Mouse (Mus musculus) embryonic facial prominence, embryonic 10.5 days (tissue): ENCODE data around the gene Ccdc113. TPM values are rescaled to one million over a fixed set of nuclear protein-coding genes. Genes with fewer than 3 reads are reported as not detected.

ENCODE experiments used
- DNase-seq: peaks from one replicate; pipeline ENCODE4 v3.0.0-alpha.2; 2017; ENCODE audit warnings: low spot score
- H3K27ac ChIP-seq: fragments of 300-500 bp; sonication (generic); replicated peaks from 2 replicates; pipeline ENCODE4 v1.5.1; 2016; ENCODE audit warnings: mild to moderate bottlenecking
- H3K27me3 ChIP-seq: fragments of 300-500 bp; sonication (generic); replicated peaks from 2 replicates; pipeline ENCODE4 v1.6.1; 2016; ENCODE audit warnings: low read depth, mild to moderate bottlenecking; ENCODE audit not compliant: poor library complexity, severe bottlenecking
- H3K36me3 ChIP-seq: fragments of 300-500 bp; sonication (generic); replicated peaks from 2 replicates; pipeline ENCODE4 v1.6.1; 2016; ENCODE audit warnings: mild to moderate bottlenecking, moderate library complexity
- H3K4me1 ChIP-seq: fragments of 300-500 bp; sonication (generic); 2 replicates; pipeline ENCODE4 v1.6.1; 2016
- H3K4me3 ChIP-seq: fragments of 300-500 bp; sonication (generic); 2 replicates; pipeline ENCODE4 v1.5.1; 2016; ENCODE audit warnings: mild to moderate bottlenecking, moderate library complexity
- H3K9me3 ChIP-seq: fragments of 300-500 bp; sonication (generic); 2 replicates; pipeline ENCODE4 v1.6.1; 2016; ENCODE audit warnings: mild to moderate bottlenecking
- WGBS: fragments of 180-500 bp; shearing (Covaris S2); methylation state at CpG from one replicate; pipeline ENCODE4 v1.1.7; 2016; 5-methylcytosine and 5-hydroxymethylcytosine counted together
- polyA plus RNA-seq: library from polyadenylated mRNA; unstranded; fragments of >200 nt; fragmentation: Nextera tagmentation; extraction: Ambion mirVana; gene quantifications from 2 replicates; pipeline ENCODE4 v1.2.1, GENCODE M21; 2016

Ccdc113 gene
- polyA plus RNA-seq, 1 experiment from 2014 or later, result 0.11 TPM

DNA sequence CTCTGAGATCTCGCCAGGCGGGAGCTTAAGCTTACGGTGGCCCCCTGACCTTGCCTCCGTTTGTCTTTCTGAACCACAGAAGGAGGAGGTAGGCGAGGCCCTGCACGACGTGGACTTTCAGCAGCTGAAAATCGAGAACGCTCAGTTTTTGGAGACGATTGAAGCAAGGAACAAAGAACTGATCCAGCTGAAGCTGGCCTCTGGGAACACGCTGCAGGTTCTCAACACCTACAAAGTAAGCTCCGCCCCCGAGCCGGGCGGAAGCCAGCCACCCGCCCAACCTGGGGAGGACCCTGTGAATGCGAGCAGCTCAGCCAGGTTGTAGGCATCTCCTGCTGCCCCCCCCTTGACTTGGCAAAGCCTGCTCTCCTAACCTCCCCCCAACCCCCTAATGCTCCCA lies 11.9 kb downstream of the Ccdc113 start:
- H3K27me3 ChIP-seq, result no peaks in the 10 kb centered on the region
- H3K4me3 ChIP-seq, result no peak overlapping the region
- peaks cover 16% of the 10 kb centered on the region; the same call in 1 of the 2 replicates for H3K4me1 ChIP-seq
- no peak overlapping the region for H3K27ac ChIP-seq
- H3K9me3 ChIP-seq, result no peaks in the 10 kb centered on the region
- WGBS, result 86% methylated on average over 17 of the region's 17 CpGs
- no peak for DNase-seq
- H3K36me3 ChIP-seq, result no peaks in the 10 kb centered on the region

DNA sequence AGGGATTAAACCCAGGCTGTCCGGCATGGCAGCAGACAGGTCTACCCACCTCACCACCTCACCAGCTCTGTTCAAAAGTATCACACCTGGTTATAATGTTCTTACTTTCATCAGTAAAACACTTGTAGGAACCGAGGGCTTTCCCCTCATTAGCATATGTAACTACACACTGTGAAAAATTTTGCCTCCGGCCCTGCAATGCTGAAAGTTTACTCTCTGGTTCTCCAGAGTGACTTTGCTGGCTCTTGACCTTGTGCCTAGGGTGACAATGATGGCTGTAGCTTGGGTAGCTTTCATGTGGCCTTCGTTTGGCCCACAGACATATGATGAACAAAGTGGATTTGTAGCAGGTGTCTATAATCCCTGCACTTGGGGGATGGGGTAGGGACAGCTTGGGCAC lies 13.1 kb downstream of the Ccdc113 start:
- 87% methylated on average over 4 of the region's 4 CpGs for WGBS
- Histone ChIP-seq H3K36me3 (no peaks in the 10 kb centered on the region), H3K27me3 (no peaks in the 10 kb centered on the region), H3K27ac (no peak overlapping the region), H3K4me3 (no peak overlapping the region), H3K4me1 (peaks cover 16% of the 10 kb centered on the region; the same call in 1 of the 2 replicates), H3K9me3 (no peaks in the 10 kb centered on the region)
- no peak for DNase-seq

DNA sequence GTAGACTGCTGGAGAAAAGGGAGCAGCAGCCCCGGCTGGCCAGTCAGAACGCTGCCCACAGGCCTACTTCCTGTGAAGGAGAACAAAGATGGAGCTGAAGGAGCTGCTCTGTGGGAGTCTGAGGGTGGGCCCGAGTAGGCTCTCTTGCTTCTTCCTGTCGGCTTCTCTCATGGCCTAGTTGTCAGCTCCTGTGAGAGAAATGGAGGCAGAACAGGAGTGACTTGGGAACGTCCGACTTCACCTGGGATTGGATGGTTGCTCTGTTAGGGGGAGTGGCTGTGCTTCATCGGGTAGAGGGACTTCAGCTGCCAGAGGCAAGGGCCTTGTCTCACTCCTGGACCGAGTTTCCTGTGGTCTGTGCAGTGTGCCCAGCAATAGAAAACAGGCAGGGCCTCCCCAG lies 14.0 kb downstream of the Ccdc113 start:
- Histone ChIP-seq H3K4me1 (peaks cover 16% of the 10 kb centered on the region; the same call in 1 of the 2 replicates), H3K27ac (peak overlapping the region; percentile 51; the same call in 1 of the 2 replicates), H3K9me3 (no peaks in the 10 kb centered on the region), H3K36me3 (no peaks in the 10 kb centered on the region), H3K27me3 (no peaks in the 10 kb centered on the region), H3K4me3 (no peak overlapping the region)
- 59% methylated on average over 8 of the region's 8 CpGs for WGBS
- DNase-seq, result no peak

DNA sequence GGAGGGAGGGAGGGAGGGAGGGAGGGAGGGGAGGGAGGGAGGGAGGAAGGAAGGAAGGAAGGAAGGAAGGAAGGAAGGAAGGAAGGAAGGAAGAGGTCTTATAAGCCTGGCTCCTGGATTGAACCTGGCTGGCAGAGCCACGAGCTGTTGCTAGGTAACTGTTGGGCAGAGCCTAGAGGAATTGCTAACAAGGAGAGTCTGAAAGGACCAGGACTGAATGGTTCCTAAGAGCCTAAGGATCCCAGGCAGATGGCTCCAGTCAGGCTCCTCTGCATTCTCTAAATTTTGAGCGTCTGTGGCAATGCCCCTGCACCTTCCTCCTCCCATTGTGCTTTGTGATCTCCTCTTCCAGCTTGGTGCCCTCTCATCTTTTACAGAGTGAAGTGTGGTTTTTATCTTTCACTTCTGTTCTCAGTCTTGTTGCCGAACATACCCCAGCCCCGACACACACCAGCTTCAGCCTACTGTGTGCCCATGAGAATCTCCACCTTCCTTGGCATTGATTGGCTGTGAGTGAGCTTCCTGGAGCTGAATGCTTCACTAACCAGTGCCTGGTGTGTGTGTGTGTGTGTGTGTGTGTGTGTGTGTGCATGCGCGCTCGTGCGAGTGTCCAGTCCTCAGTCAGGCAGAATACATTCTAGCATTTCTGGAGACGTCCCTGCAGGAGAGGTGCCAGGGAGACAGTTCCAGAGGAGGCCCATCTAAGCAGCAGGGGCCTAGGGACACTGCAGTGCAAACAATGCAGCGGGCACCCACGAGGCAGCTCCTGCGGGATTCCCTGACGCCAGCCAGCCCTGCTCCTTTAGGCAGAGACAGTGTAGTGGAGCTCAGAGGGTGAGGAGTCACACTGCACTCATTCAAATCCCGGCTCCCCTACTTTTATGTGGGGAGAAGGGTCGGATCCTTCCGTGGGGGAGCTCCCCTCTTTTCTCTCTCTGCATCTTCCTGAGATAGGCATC lies 16.3 kb downstream of the Ccdc113 start:
- DNase-seq, result no peak
- WGBS, result 67% methylated on average over 16 of the region's 16 CpGs
- H3K4me3 ChIP-seq, result no peak overlapping the region
- no peaks in the 10 kb centered on the region for H3K27me3 ChIP-seq
- no peaks in the 10 kb centered on the region for H3K9me3 ChIP-seq
- H3K4me1 ChIP-seq, result peaks cover 16% of the 10 kb centered on the region; the same call in 1 of the 2 replicates
- no peaks in the 10 kb centered on the region for H3K36me3 ChIP-seq
- H3K27ac ChIP-seq, result no peak overlapping the region; the same call in 1 of the 2 replicates

DNA sequence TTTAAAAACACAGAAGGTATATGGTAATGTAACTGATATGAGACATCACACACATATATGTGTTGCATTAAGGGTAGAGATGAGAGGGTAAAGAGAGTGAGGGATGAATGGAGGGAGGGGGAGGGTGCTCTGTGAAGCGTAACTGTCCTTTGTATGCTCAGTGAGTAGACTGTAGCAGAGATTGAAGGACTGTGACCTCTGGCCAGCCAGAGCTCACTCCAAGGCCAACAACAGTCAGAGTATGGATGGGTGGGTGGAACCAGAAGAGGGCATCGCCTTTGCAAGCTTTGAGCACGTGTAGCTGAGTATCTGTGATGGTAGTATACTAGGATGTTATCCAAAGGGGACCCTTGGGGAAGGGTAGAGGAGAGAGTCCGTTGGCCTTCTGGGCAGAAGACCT lies 17.7 kb downstream of the Ccdc113 start:
- 76% methylated on average over 4 of the region's 4 CpGs for WGBS
- Histone ChIP-seq H3K4me1 (peaks cover 16% of the 10 kb centered on the region; the same call in 1 of the 2 replicates), H3K9me3 (no peaks in the 10 kb centered on the region), H3K4me3 (no peak overlapping the region), H3K27me3 (no peaks in the 10 kb centered on the region), H3K27ac (no peak overlapping the region), H3K36me3 (no peaks in the 10 kb centered on the region)
- DNase-seq, result no peak

DNA sequence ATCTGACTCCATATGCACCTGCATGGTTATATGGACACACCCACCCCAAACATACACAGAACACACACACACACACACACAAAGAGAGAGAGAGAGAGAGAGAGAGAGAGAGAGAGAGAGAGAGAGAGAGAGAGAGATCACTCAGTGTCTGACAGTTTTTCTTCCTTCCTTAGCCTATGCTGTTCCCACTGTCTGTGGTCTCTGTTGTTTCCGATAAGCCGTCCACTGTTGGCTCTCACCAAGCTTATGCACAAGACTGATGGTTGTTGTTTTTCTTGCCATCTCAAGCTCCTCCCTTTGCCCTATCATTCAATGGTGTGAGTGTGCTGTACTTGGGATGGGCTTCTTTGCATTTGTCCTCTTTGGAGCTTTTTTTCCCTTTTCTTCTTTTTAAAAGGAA lies 22.1 kb downstream of the Ccdc113 start:
- no peak for DNase-seq
- no peak overlapping the region for H3K4me3 ChIP-seq
- H3K9me3 ChIP-seq, result no peaks in the 10 kb centered on the region
- no peak overlapping the region for H3K27ac ChIP-seq
- H3K4me1 ChIP-seq, result no peaks in the 10 kb centered on the region
- no peaks in the 10 kb centered on the region for H3K27me3 ChIP-seq
- no peaks in the 10 kb centered on the region for H3K36me3 ChIP-seq
- 93% methylated on average over 2 of the region's 2 CpGs for WGBS

DNA sequence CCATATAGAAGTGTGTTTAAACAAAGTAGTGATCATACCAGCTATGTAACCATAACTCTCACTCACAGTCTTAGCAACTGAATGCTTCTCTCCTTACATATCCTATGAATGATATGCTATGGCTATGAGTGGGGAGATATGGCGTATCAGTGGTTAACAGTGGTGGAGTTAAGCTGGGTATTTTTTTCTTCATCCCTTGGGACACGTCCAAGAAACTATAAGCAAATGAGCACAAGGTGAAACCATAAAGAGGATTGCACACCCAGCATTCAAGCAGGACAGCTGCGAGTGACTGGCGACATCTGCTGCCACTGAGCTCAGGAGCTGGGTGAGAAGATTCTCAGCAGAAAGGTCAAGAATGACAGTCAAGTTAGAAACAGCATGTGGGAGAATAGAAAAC lies 32.3 kb downstream of the Ccdc113 start:
- Histone ChIP-seq H3K27me3 (no peaks in the 10 kb centered on the region), H3K36me3 (no peaks in the 10 kb centered on the region), H3K4me1 (peaks cover 4% of the 10 kb centered on the region; the same call in 1 of the 2 replicates), H3K27ac (no peak overlapping the region), H3K4me3 (no peak overlapping the region), H3K9me3 (peaks cover 6% of the 10 kb centered on the region; the same call in 1 of the 2 replicates)
- 82% methylated on average over 4 of the region's 4 CpGs for WGBS
- no peak for DNase-seq

DNA sequence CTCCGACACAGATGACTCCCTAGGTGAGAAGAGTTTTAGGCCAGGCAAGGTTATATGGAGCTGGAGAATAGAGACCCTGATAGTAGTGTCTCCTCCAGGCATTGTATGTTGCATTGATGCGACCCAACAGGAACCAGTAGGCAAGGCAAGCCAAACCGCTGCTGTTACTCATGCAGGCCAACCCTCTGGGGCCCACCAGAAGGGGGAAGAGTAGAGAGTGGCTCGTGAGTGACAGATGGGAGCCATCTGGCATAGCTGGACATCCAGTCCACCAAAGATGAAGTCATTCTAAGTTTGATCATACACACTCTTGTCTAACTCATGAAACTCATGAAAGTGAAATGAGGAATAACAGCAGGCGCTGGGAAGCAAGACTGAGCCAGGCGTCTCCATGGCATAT lies 32.9 kb downstream of the Ccdc113 start:
- no peak for DNase-seq
- no peak overlapping the region for H3K4me3 ChIP-seq
- H3K27me3 ChIP-seq, result no peaks in the 10 kb centered on the region
- peaks cover 6% of the 10 kb centered on the region; the same call in 1 of the 2 replicates for H3K9me3 ChIP-seq
- H3K4me1 ChIP-seq, result peaks cover under 1% of the 10 kb centered on the region; the same call in 1 of the 2 replicates
- WGBS, result 85% methylated on average over 6 of the region's 6 CpGs
- H3K27ac ChIP-seq, result no peak overlapping the region
- no peaks in the 10 kb centered on the region for H3K36me3 ChIP-seq

DNA sequence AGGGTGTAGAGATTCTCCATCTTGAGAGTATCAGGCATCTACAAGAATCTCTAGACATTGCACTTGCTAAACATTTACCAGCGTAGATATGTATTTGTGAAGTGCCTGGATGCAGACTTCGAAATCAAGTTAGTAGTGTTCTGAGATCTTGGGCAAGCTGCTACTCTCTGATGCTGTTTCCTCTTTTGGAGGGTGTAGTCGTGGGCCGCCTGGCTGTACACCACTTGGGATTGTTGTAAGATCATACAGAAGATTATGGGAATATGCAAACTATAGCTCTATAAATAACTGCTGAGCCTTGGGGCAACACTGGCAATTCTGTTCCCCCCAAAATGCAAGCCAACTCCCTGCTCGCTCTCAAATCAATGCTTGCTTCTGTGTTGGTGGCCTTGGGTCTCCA lies 39.3 kb downstream of the Ccdc113 start:
- no peaks in the 10 kb centered on the region for H3K4me1 ChIP-seq
- H3K27ac ChIP-seq, result no peak overlapping the region
- H3K27me3 ChIP-seq, result no peaks in the 10 kb centered on the region
- no peaks in the 10 kb centered on the region for H3K36me3 ChIP-seq
- peaks cover 6% of the 10 kb centered on the region; the same call in 1 of the 2 replicates for H3K9me3 ChIP-seq
- H3K4me3 ChIP-seq, result no peak overlapping the region
- DNase-seq, result no peak
- 88% methylated on average over 5 of the region's 5 CpGs for WGBS

DNA sequence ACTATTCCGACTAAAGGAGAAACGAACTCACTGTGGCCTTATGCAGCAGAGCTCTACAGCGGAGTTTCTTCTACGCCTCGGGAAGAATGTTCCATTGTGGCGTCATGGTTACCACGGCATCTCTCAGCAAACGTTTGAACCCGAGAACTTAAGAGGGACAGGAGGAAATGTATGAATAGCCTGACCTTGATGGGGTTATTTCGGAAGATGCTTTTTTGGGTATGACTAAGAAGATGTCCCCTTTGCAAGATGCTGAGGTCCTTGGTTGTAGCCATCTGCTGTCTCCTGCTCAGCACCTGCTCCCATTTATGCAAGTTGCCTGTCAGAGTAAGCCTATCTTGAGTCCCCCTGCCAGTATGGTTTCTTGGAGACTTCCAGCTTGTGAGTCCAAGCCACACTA lies 42.4 kb downstream of the Ccdc113 start, which contains the start of gene Prss54:
Gene Prss54 (minus strand): TSS at position 101 of the 400 bp plus-strand sequence.
- Histone ChIP-seq H3K27me3 (no peaks in the 10 kb centered on the region), H3K36me3 (no peaks in the 10 kb centered on the region), H3K27ac (no peak within 1 kb of the TSS), H3K4me3 (no peak within 1 kb of the TSS), H3K9me3 (no peaks in the 10 kb centered on the region), H3K4me1 (no peaks in the 10 kb centered on the region)
- 90% methylated on average over 10 of the region's 10 CpGs for WGBS
- no peak for DNase-seq

DNA sequence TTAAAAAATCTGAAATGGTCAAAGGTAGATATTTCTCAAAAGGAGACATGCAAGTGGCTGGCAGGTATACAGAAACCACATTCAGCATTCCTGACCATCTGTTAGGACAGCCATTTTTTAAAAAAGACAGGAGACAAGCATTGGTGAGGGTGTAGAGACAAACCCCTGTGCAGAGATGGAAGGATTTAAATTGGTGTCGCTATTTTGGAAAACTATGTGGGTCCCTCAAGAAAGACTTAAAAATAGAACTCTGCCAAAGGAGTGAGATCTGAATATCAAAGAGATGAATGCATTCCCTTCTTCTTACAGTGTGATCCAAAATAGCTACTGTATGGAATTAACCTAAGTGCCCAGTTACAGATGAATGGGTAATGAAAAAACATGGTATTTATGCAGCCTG lies 53.5 kb downstream of the Ccdc113 start:
- no peaks in the 10 kb centered on the region for H3K4me1 ChIP-seq
- no peaks in the 10 kb centered on the region for H3K36me3 ChIP-seq
- DNase-seq, result no peak
- H3K27ac ChIP-seq, result no peak overlapping the region
- no peaks in the 10 kb centered on the region for H3K27me3 ChIP-seq
- no peaks in the 10 kb centered on the region for H3K9me3 ChIP-seq
- 84% methylated on average over 1 of the region's 1 CpGs for WGBS
- no peak overlapping the region for H3K4me3 ChIP-seq

DNA sequence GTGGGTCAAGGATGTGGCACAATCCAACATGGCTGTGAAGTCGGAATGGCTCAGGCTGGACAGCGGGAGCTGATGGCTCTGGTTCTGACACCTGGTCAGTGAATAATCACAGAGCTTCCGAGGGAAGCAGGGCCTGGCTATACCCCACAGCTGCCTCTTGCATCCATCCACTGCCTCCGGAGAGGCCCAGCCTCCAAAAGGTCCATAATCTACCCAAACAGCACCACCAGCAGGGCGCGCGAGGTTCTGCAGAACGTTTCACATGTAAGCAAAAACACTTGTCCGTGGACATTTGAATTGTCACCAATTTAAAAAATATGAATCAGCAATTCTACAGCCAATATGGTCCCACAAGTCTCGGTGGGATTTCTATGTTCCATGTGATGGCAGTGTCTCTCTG lies 55.4 kb downstream of the Ccdc113 start:
- no peak overlapping the region for H3K27ac ChIP-seq
- H3K4me3 ChIP-seq, result no peak overlapping the region
- no peaks in the 10 kb centered on the region for H3K27me3 ChIP-seq
- no peaks in the 10 kb centered on the region for H3K4me1 ChIP-seq
- no peak for DNase-seq
- H3K36me3 ChIP-seq, result no peaks in the 10 kb centered on the region
- 66% methylated on average over 10 of the region's 10 CpGs for WGBS
- H3K9me3 ChIP-seq, result no peaks in the 10 kb centered on the region

DNA sequence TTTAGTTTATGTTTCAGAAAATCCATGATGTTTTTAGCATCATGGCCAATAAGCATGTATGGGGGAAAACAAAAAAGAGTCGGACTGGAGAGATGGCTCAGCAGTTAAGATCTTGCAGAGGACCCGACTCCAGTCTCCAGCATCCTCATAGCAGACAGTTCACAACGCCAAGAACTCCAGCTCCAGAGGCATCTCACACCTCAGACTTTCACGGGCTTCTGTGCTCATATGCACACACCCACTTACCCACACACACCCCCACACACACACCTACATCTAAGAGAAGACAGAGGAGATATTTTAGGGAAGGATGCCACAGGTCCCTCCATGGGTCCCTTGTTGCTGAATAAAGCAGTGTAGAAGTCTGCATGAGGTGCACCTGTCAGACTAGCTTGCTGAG lies 56.7 kb downstream of the Ccdc113 start:
- no peaks in the 10 kb centered on the region for H3K27me3 ChIP-seq
- 86% methylated on average over 4 of the region's 4 CpGs for WGBS
- no peak overlapping the region for H3K27ac ChIP-seq
- 0 out of 2 replicates have a peak, but pooled peaks cover 2% of the 10 kb centered on the region for H3K4me1 ChIP-seq
- H3K4me3 ChIP-seq, result no peak overlapping the region
- H3K9me3 ChIP-seq, result no peaks in the 10 kb centered on the region
- H3K36me3 ChIP-seq, result no peaks in the 10 kb centered on the region
- DNase-seq, result no peak
